Mouse (Mus musculus): ENCODE results near the gene Gsc2. TPM values are rescaled to one million over a fixed set of nuclear protein-coding genes. Genes with fewer than 3 reads are reported as not detected.

Gsc2 gene
- total and polyA plus RNA-seq, 3 experiments, result not detected

- Histone ChIP-seq H3K27me3 (ENCODE audit: control insufficient read depth in 1 of 2, insufficient read depth in 2 of 2, low read length in 2 of 2) (no peaks in the 10 kb centered on the region), H3K36me3 (ENCODE audit: control insufficient read depth in 1 of 2, insufficient read depth in 2 of 2, low read length in 2 of 2) (peaks cover 0 to 2% of the 10 kb centered on the region in 2 experiments; a peak in 1 of 4 replicates), H3K9ac (ENCODE audit: control insufficient read depth, low read depth, low read length, poor library complexity, severe bottlenecking) (no peak within 1 kb of the TSS), H3K9me3 (replicated peaks; ENCODE audit: insufficient read depth, low read length) (no peaks in the 10 kb centered on the region), H3K4me1 (ENCODE audit: control insufficient read depth in 1 of 2, insufficient read depth in 2 of 2, low read length in 2 of 2) (no peaks in the 10 kb centered on the region), H3K4me3 (ENCODE audit: control insufficient read depth in 1 of 2, insufficient read depth in 1 of 2, low read depth in 2 of 2, low read length in 2 of 2) (no peak within 1 kb of the TSS), H3K79me2 (ENCODE audit: control insufficient read depth, insufficient read depth, low read length, poor library complexity) (no peaks in the 10 kb centered on the region), H3K27ac (ENCODE audit: control insufficient read depth, low read depth, low read length) (no peak within 1 kb of the TSS)
- no peak for DNase-seq (ENCODE audit: low read depth, low spot score)
- TF ChIP-seq CHD2 (IDR thresholded peaks at IDR 0.05; ENCODE audit: low read length) (no peak), MAX (IDR thresholded peaks at IDR 0.05; ENCODE audit: low read length) (no peak), JUND (IDR thresholded peaks at IDR 0.05; ENCODE audit: low read depth, low read length) (no peak), ZMIZ1 (IDR thresholded peaks at IDR 0.05; ENCODE audit: low read depth, low read length) (no peak), ZNF384 (IDR thresholded peaks at IDR 0.05; ENCODE audit: low read depth, low read length) (no peak)
These were observed 16.4 kb downstream of the Gsc2 start, which contains the start of the genes Dgcr2 and Tssk2 for GRCm38 (mm10) chr16:17898462-17898861. TSS of gene Dgcr2 (minus strand) at chr16:17898562. TSS of gene Tssk2 (plus strand) at chr16:17898637.

- Histone ChIP-seq H3K27me3 (ENCODE audit: control insufficient read depth in 1 of 2, insufficient read depth in 2 of 2, low read length in 2 of 2) (no peaks in the 10 kb centered on the region), H3K9ac (ENCODE audit: control insufficient read depth, low read depth, low read length, poor library complexity, severe bottlenecking) (no peak overlapping the region), H3K36me3 (ENCODE audit: control insufficient read depth in 1 of 2, insufficient read depth in 2 of 2, low read length in 2 of 2) (peaks cover 0 to 5% of the 10 kb centered on the region in 2 experiments; a peak in 1 of 4 replicates), H3K4me1 (ENCODE audit: control insufficient read depth in 1 of 2, insufficient read depth in 2 of 2, low read length in 2 of 2) (peaks cover 0 to 8% of the 10 kb centered on the region in 2 experiments; a peak in 2 of 4 replicates), H3K9me3 (replicated peaks; ENCODE audit: insufficient read depth, low read length) (no peaks in the 10 kb centered on the region), H3K79me2 (ENCODE audit: control insufficient read depth, insufficient read depth, low read length, poor library complexity) (peaks cover 4% of the 10 kb centered on the region), H3K4me3 (ENCODE audit: control insufficient read depth in 1 of 2, insufficient read depth in 1 of 2, low read depth in 2 of 2, low read length in 2 of 2) (no peak overlapping the region), H3K27ac (ENCODE audit: control insufficient read depth, low read depth, low read length) (no peak overlapping the region)
- no peak for DNase-seq (ENCODE audit: low read depth, low spot score)
- no peak for TF ChIP-seq ELF1 (IDR thresholded peaks at IDR 0.05; ENCODE audit: low read depth, low read length)
- TF ChIP-seq NELFE (IDR thresholded peaks at IDR 0.05; ENCODE audit: low read depth, low read length), result no peak
- no peak for TF ChIP-seq UBTF (IDR thresholded peaks at IDR 0.05; ENCODE audit: borderline replicate concordance, insufficient read depth, low read depth, low read length)
- TF ChIP-seq MAX (IDR thresholded peaks at IDR 0.05; ENCODE audit: low read length), result no peak
- TF ChIP-seq KAT2A (conservative IDR thresholded peaks at IDR 0.05; ENCODE audit: low read depth, low read length), result no peak
- no peak for TF ChIP-seq CHD1 (IDR thresholded peaks at IDR 0.05; ENCODE audit: low read depth, low read length)
- TF ChIP-seq SMC3 (IDR thresholded peaks at IDR 0.05; ENCODE audit: low read depth, low read length), result no peak
- TF ChIP-seq SIN3A (IDR thresholded peaks at IDR 0.05; ENCODE audit: low read length), result no peak
- TF ChIP-seq MXI1 (IDR thresholded peaks at IDR 0.05; ENCODE audit: low read depth, low read length), result no peak
- TF ChIP-seq USF2 (IDR thresholded peaks at IDR 0.05; ENCODE audit: borderline replicate concordance in 1 of 2, insufficient read depth in 1 of 2, low read depth in 1 of 2, low read length in 2 of 2), result no peak
These were observed 18.8 kb downstream of the Gsc2 start for GRCm38 (mm10) chr16:17896091-17896490.

GRCm38 (mm10) chr16:17893923-17894322 lies 20.9 kb downstream of the Gsc2 start, which contains the start of gene Tssk1:
TSS of gene Tssk1 (plus strand) at chr16:17894223.
- Histone ChIP-seq H3K4me3 (ENCODE audit: control insufficient read depth in 1 of 2, insufficient read depth in 1 of 2, low read depth in 2 of 2, low read length in 2 of 2) (no peak within 1 kb of the TSS), H3K27ac (ENCODE audit: control insufficient read depth, low read depth, low read length) (no peak within 1 kb of the TSS), H3K36me3 (ENCODE audit: control insufficient read depth in 1 of 2, insufficient read depth in 2 of 2, low read length in 2 of 2) (peaks cover 0 to 11% of the 10 kb centered on the region in 2 experiments; a peak in 1 of 4 replicates), H3K79me2 (ENCODE audit: control insufficient read depth, insufficient read depth, low read length, poor library complexity) (peaks cover 16% of the 10 kb centered on the region), H3K4me1 (ENCODE audit: control insufficient read depth in 1 of 2, insufficient read depth in 2 of 2, low read length in 2 of 2) (peaks cover 6 to 14% of the 10 kb centered on the region in 2 experiments), H3K9ac (ENCODE audit: control insufficient read depth, low read depth, low read length, poor library complexity, severe bottlenecking) (no peak within 1 kb of the TSS), H3K9me3 (replicated peaks; ENCODE audit: insufficient read depth, low read length) (no peaks in the 10 kb centered on the region), H3K27me3 (ENCODE audit: control insufficient read depth in 1 of 2, insufficient read depth in 2 of 2, low read length in 2 of 2) (no peaks in the 10 kb centered on the region)
- no peak for DNase-seq (ENCODE audit: low read depth, low spot score)
- no peak for TF ChIP-seq BHLHE40 (IDR thresholded peaks at IDR 0.05; ENCODE audit: borderline replicate concordance, low read depth, low read length)
- no peak for TF ChIP-seq MYB (IDR thresholded peaks at IDR 0.05; ENCODE audit: low read depth, low read length)
- no peak for TF ChIP-seq ZNF384 (IDR thresholded peaks at IDR 0.05; ENCODE audit: low read depth, low read length)
- TF ChIP-seq E2F4 (IDR thresholded peaks at IDR 0.05; ENCODE audit: borderline replicate concordance, low read depth, low read length), result no peak
- no peak for TF ChIP-seq SMC3 (IDR thresholded peaks at IDR 0.05; ENCODE audit: low read depth, low read length)
- TF ChIP-seq RCOR1 (IDR thresholded peaks at IDR 0.05; ENCODE audit: low read depth, low read length), result no peak
- no peak for TF ChIP-seq CTCF (IDR thresholded peaks at IDR 0.05 in 2 of 3, conservative IDR thresholded peaks at IDR 0.05 in 1 of 3; ENCODE audit: control insufficient read depth in 1 of 3, insufficient read depth in 1 of 3, low read depth in 2 of 3, low read length in 3 of 3, poor library complexity in 1 of 3, severe bottlenecking in 1 of 3)
- TF ChIP-seq MXI1 (IDR thresholded peaks at IDR 0.05; ENCODE audit: low read depth, low read length), result no peak
- no peak for TF ChIP-seq SIN3A (IDR thresholded peaks at IDR 0.05; ENCODE audit: low read length)
- no peak for TF ChIP-seq CHD2 (IDR thresholded peaks at IDR 0.05; ENCODE audit: low read length)
- no peak for TF ChIP-seq ELF1 (IDR thresholded peaks at IDR 0.05; ENCODE audit: low read depth, low read length)
- no peak for TF ChIP-seq NRF1 (IDR thresholded peaks at IDR 0.05; ENCODE audit: insufficient read depth, low read depth, low read length, poor library complexity, severe bottlenecking)
- no peak for TF ChIP-seq MEF2A (IDR thresholded peaks at IDR 0.05; ENCODE audit: extremely low read depth, insufficient replicate concordance, low read depth, low read length, poor library complexity, severe bottlenecking)
- TF ChIP-seq MAZ (IDR thresholded peaks at IDR 0.05; ENCODE audit: low read depth, low read length), result no peak
- TF ChIP-seq TBP (IDR thresholded peaks at IDR 0.05; ENCODE audit: low read depth, low read length), result no peak
- no peak for TF ChIP-seq UBTF (IDR thresholded peaks at IDR 0.05; ENCODE audit: borderline replicate concordance, insufficient read depth, low read depth, low read length)
- TF ChIP-seq ETS1 (IDR thresholded peaks at IDR 0.05; ENCODE audit: low read depth, low read length), result no peak

Measured in MEL (cell line).